Mouse (Mus musculus) ES-E14 (cell line): ENCODE results near the gene Ccl27a. TPM values are rescaled to one million over a fixed set of nuclear protein-coding genes. Genes with fewer than 3 reads are reported as not detected.
"Not testable (repeated sequence)": the region's sequence is repeated elsewhere in the genome, so short reads cannot be mapped to it uniquely, and the experiment has no call there.

Experiments
- DNase-seq: peaks from one replicate; pipeline ENCODE4 v3.0.0-alpha.2; 2013; ENCODE audit warnings: low read depth, low spot score
- H3K27ac ChIP-seq: 2 replicates; pipeline ENCODE4 v1.5.1; 2012; ENCODE audit warnings: low read depth, mild to moderate bottlenecking, low read length, moderate library complexity, mixed read lengths; ENCODE audit not compliant: poor library complexity, insufficient read depth, severe bottlenecking
- H3K36me3 ChIP-seq: 2 replicates; pipeline ENCODE4 v1.6.1; 2012; ENCODE audit warnings: mild to moderate bottlenecking, low read length, moderate library complexity, mixed read lengths; ENCODE audit not compliant: control insufficient read depth, poor library complexity, insufficient read depth, severe bottlenecking
- H3K4me1 ChIP-seq, 2 experiments: fragments of 150-350 bp in 1 of 2; sonication (generic) in 1 of 2; 2 replicates each; pipeline ENCODE4 v1.6.1; 2012; ENCODE audit warnings: low read length in 2 of 2, mild to moderate bottlenecking in 1 of 2, mixed read lengths in 1 of 2; ENCODE audit not compliant: control insufficient read depth in 2 of 2, insufficient read depth in 2 of 2, poor library complexity in 1 of 2
- H3K4me3 ChIP-seq, 2 experiments: fragments of 150-350 bp in 1 of 2; sonication (generic) in 1 of 2; 2 replicates each; pipeline ENCODE4 v1.5.1; 2012; ENCODE audit warnings: low read length in 2 of 2, low read depth in 1 of 2, mild to moderate bottlenecking in 1 of 2, mixed read lengths in 1 of 2; ENCODE audit not compliant: insufficient read depth in 1 of 2, poor library complexity in 1 of 2, severe bottlenecking in 1 of 2
- H3K9ac ChIP-seq: 2 replicates; pipeline ENCODE4 v1.6.1; 2012; ENCODE audit warnings: low read depth, mild to moderate bottlenecking, low read length, mixed read lengths; ENCODE audit not compliant: poor library complexity, insufficient read depth, severe bottlenecking
- H3K9me3 ChIP-seq: fragments of 150-350 bp; sonication (generic); 2 replicates; pipeline ENCODE4 v1.6.1; 2012; ENCODE audit warnings: low read depth, mild to moderate bottlenecking, low read length; ENCODE audit not compliant: control insufficient read depth, insufficient read depth
- ZNF384 ChIP-seq: IDR thresholded peaks from 2 replicates; pipeline ENCODE4 v1.6.1; 2012; ENCODE audit warnings: low read depth, low read length, inconsistent platforms
- in situ Hi-C, 2 experiments: fragments of 600-800 bp; cut with MboI; formaldehyde crosslinking; loops; one replicate each; pipeline ENCODE4 v1.15.1; 2025; ENCODE audit warnings: low sequenced_read_pairs in 2 of 2, inconsistent platforms in 1 of 2; ENCODE audit not compliant: unreplicated experiment in 2 of 2
- total RNA-seq: library from RNA; depleted of rRNA; stranded (reverse); fragments of 300-350 nt; gene quantifications from 2 replicates; pipeline ENCODE4 v1.2.3, GENCODE M21; 2012

The Ccl27a gene
- total RNA-seq, 1 experiment = 11.4 TPM

DNA sequence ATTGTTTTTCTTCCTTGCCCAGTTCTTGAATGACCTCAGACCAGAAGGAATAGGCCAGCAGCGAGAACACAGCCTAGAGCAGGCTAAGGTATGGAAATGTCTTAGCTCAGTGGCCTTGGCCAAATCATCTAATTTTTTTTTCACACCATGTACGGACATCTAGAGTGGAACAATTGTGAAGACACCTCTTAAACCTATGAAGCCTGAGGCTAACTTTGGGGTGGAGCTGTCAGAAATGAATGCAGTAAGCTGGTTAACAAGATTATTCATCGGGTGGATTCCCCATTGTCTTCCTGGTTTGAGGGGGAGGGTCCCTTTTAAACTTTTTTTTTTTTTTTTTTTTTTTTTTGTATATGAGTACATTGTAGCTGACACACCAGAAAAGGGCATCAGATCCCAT lies 459 bp upstream of the Ccl27a start:
- H3K4me1 ChIP-seq, H3K9me3 ChIP-seq, in situ Hi-C loops, H3K27ac ChIP-seq, H3K36me3 ChIP-seq, DNase-seq: not testable (repeated sequence)
- 0 out of 2 replicates have a peak, but pooled peaks have one; percentile 20 for TF ChIP-seq ZNF384
- peak overlapping the region; percentile 46 to 64; a peak in 3 of 4 replicates for H3K4me3 ChIP-seq
- peak overlapping the region; percentile 59 for H3K9ac ChIP-seq

GRCm38 (mm10) chr4:41773502-41773901 lies 545 bp downstream of the Ccl27a start:
- H3K9ac ChIP-seq = peak overlapping the region; percentile 62; the same call in 1 of the 2 replicates
- H3K9me3 ChIP-seq, in situ Hi-C loops, H3K36me3 ChIP-seq, H3K27ac ChIP-seq, H3K4me1 ChIP-seq: not testable (repeated sequence)
- peak; percentile 63 for DNase-seq
- H3K4me3 ChIP-seq = peak overlapping the region; percentile 67 to 73

DNA sequence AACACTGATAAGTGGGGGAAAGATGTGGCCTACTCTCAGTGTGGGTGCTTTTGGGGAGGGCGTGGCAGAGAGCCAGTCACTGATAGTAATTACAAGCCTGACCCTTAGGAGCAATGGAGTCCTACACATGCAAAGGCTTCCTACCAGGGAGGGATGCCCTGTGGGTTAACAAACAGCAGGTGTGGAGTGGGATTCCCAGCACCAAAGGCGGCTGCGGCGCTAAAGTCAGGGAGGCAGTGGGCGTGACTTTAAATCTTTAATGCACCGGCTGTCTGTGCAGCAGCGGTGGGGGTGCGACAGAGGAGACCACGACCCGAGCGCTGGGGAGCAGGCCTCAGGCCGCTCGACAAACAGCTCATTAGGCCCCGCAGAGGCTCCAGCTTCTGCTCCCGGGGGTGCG lies 1.1 kb downstream of the Ccl27a start:
- H3K27ac ChIP-seq, DNase-seq, H3K9ac ChIP-seq, H3K9me3 ChIP-seq, H3K36me3 ChIP-seq, H3K4me1 ChIP-seq, in situ Hi-C loops: not testable (repeated sequence)
- H3K4me3 ChIP-seq = peak overlapping the region in 1 of 2 experiments; percentile 22; a peak in 1 of 4 replicates

DNA sequence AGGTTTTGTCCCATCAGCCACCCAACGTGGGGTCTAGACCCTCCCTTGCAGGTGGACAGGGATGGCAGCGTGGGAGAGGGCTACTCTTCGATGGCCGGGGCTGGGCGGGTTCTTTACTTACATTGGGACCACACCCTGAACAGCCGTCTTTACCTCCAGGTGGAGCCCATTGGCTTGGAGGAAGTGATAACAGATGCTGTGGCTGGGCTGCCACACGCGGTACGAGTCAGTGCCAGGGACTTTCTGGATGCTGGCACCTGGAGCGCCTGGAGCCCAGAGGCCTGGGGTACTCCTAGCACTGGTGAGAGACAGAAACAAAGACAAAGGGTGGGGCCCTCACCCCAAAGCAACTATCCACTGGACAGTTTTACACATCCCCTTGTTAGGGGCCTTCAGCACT lies 6.7 kb downstream of the Ccl27a start:
- H3K4me3 ChIP-seq, DNase-seq: not testable (repeated sequence)

DNA sequence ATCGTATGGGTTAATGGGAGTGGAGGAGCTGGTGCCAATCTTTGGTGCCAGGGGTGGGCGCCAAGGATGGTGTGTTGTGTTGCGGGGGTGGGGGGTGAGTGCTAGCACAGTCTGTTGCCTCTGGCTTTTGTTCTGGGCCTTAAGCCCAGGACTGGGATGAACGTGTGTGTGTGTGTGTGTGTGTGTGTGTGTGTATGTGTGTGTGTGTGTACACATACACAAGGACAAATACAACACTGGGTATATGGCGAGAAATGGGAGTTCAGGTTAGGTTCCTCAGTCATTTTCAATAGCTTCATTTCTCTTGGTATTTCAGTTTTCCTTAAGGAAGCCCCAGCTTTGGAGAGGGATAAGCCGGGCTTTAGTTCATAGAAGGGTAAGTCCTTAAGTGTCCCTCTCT lies 10.9 kb downstream of the Ccl27a start:
- DNase-seq, H3K27ac ChIP-seq, in situ Hi-C loops, H3K36me3 ChIP-seq, H3K9ac ChIP-seq, H3K4me1 ChIP-seq, H3K4me3 ChIP-seq, H3K9me3 ChIP-seq: not testable (repeated sequence)

More for the DNA sequence above, 6.7 kb downstream of the Ccl27a start:
- H3K9ac ChIP-seq, H3K4me1 ChIP-seq, H3K36me3 ChIP-seq, in situ Hi-C loops, H3K27ac ChIP-seq, H3K9me3 ChIP-seq: not testable (repeated sequence)

GRCm38 (mm10) chr4:41762688-41763114 lies 11.3 kb downstream of the Ccl27a start:
- H3K9me3 ChIP-seq, H3K27ac ChIP-seq, DNase-seq, H3K9ac ChIP-seq, H3K36me3 ChIP-seq, H3K4me1 ChIP-seq, in situ Hi-C loops: not testable (repeated sequence)
- peak overlapping the region in 1 of 2 experiments; percentile 44; a peak in 2 of 4 replicates for H3K4me3 ChIP-seq
